Mouse (Mus musculus): ENCODE results near the gene Ppa2. TPM values are rescaled to one million over a fixed set of nuclear protein-coding genes. Genes with fewer than 3 reads are reported as not detected.

Ppa2 gene
- total and polyA plus RNA-seq, 2 experiments from 2014 or later = 34.4 to 91.0 TPM

- ATAC-seq (no peak), DNase-seq (no peak)
- Histone ChIP-seq H3K36me3 (ENCODE audit: insufficient read depth) (no peaks in the 10 kb centered on the region), H3K9ac (no peak overlapping the region), H3K27me3 (ENCODE audit: insufficient read depth, low read length) (no peaks in the 10 kb centered on the region), H3K9me3 (ENCODE audit: low read length) (no peaks in the 10 kb centered on the region), H3K4me3 (ENCODE audit: low read depth, low read length) (no peak overlapping the region), H3K4me1 (ENCODE audit: insufficient read depth) (no peaks in the 10 kb centered on the region), H3K4me2 (ENCODE audit: low read depth) (no peak overlapping the region), H3K27ac (ENCODE audit: low read depth, low read length) (no peak overlapping the region)
- TF ChIP-seq CTCF (IDR thresholded peaks at IDR 0.05; ENCODE audit: low read depth) = no peak
- 93% methylated on average over 4 of the region's 4 CpGs for WGBS
Measured at GRCm38 (mm10) chr3:133317845-133318244, 7.9 kb downstream of the Ppa2 start.

GRCm38 (mm10) chr3:133318596-133318995 is 8.7 kb downstream of the Ppa2 start:
- no peak for DNase-seq
- 90% methylated on average over 15 of the region's 15 CpGs for WGBS
- TF ChIP-seq CTCF (IDR thresholded peaks at IDR 0.05; ENCODE audit: low read depth) = no peak
- Histone ChIP-seq H3K4me3 (ENCODE audit: low read depth, low read length) (no peak overlapping the region), H3K27ac (ENCODE audit: low read depth, low read length) (no peak overlapping the region), H3K4me1 (ENCODE audit: insufficient read depth) (no peaks in the 10 kb centered on the region), H3K36me3 (ENCODE audit: insufficient read depth) (no peaks in the 10 kb centered on the region), H3K4me2 (ENCODE audit: low read depth) (no peak overlapping the region), H3K9ac (no peak overlapping the region), H3K27me3 (ENCODE audit: insufficient read depth, low read length) (no peaks in the 10 kb centered on the region), H3K9me3 (ENCODE audit: low read length) (no peaks in the 10 kb centered on the region)
- no peak for ATAC-seq

GRCm38 (mm10) chr3:133319795-133320194 is 9.9 kb downstream of the Ppa2 start:
- Histone ChIP-seq H3K4me1 (ENCODE audit: insufficient read depth) (no peaks in the 10 kb centered on the region), H3K36me3 (ENCODE audit: insufficient read depth) (no peaks in the 10 kb centered on the region), H3K27ac (ENCODE audit: low read depth, low read length) (no peak overlapping the region), H3K9ac (no peak overlapping the region), H3K4me2 (ENCODE audit: low read depth) (no peak overlapping the region), H3K9me3 (ENCODE audit: low read length) (no peaks in the 10 kb centered on the region), H3K27me3 (ENCODE audit: insufficient read depth, low read length) (no peaks in the 10 kb centered on the region), H3K4me3 (ENCODE audit: low read depth, low read length) (no peak overlapping the region)
- no peak for TF ChIP-seq CTCF (IDR thresholded peaks at IDR 0.05; ENCODE audit: low read depth)
- DNase-seq = no peak
- 77% methylated on average over 7 of the region's 7 CpGs for whole genome bisulfite sequencing
- no peak for ATAC-seq

- Histone ChIP-seq H3K4me2 (ENCODE audit: low read depth) (no peak overlapping the region), H3K9ac (no peak overlapping the region), H3K27ac (ENCODE audit: low read depth, low read length) (no peak overlapping the region), H3K9me3 (ENCODE audit: low read length) (no peaks in the 10 kb centered on the region), H3K27me3 (ENCODE audit: insufficient read depth, low read length) (no peaks in the 10 kb centered on the region), H3K36me3 (ENCODE audit: insufficient read depth) (no peaks in the 10 kb centered on the region), H3K4me3 (ENCODE audit: low read depth, low read length) (no peak overlapping the region), H3K4me1 (ENCODE audit: insufficient read depth) (no peaks in the 10 kb centered on the region)
- DNase-seq (no peak), ATAC-seq (no peak)
- WGBS = 94% methylated on average over 6 of the region's 6 CpGs
- no peak for TF ChIP-seq CTCF (IDR thresholded peaks at IDR 0.05; ENCODE audit: low read depth)
Measured at GRCm38 (mm10) chr3:133320313-133320712, 10.4 kb downstream of the Ppa2 start.

GRCm38 (mm10) chr3:133321928-133322327 is 12.0 kb downstream of the Ppa2 start:
- 90% methylated on average over 10 of the region's 10 CpGs for WGBS
- H3K36me3 ChIP-seq (ENCODE audit: insufficient read depth) = no peaks in the 10 kb centered on the region
- H3K4me3 ChIP-seq (ENCODE audit: low read depth, low read length) = no peak overlapping the region
- H3K4me1 ChIP-seq (ENCODE audit: insufficient read depth) = no peaks in the 10 kb centered on the region
- no peak for TF ChIP-seq CTCF (IDR thresholded peaks at IDR 0.05; ENCODE audit: low read depth)
- H3K9me3 ChIP-seq (ENCODE audit: low read length) = no peaks in the 10 kb centered on the region
- DNase-seq = no peak
- no peak overlapping the region for H3K9ac ChIP-seq
- H3K27ac ChIP-seq (ENCODE audit: low read depth, low read length) = no peak overlapping the region
- no peaks in the 10 kb centered on the region for H3K27me3 ChIP-seq (ENCODE audit: insufficient read depth, low read length)
- no peak overlapping the region for H3K4me2 ChIP-seq (ENCODE audit: low read depth)
- no peak for ATAC-seq

DNA sequence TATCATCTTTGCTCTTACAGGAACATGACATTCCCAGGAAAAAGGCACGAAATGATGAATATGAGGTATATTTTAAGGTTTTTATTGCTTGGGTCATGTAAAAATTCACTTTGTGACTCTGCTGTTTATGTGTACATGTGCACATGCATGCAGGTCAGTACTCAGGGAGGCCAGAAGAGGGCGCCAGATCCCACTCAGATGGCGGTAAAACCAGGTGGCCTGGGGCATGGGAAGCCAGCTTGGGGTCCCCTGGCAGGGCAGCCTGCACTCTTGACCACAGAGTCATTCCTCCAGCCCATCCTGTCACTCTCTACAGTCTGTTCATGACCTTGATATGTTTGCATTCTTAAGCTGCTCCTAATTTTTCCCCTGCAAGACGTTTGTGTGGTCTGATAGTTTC is 12.6 kb downstream of the Ppa2 start:
- Histone ChIP-seq H3K27ac (ENCODE audit: low read depth, low read length) (no peak overlapping the region), H3K36me3 (ENCODE audit: insufficient read depth) (0 out of 2 replicates have a peak, but pooled peaks cover 4% of the 10 kb centered on the region), H3K9ac (no peak overlapping the region), H3K4me2 (ENCODE audit: low read depth) (no peak overlapping the region), H3K9me3 (ENCODE audit: low read length) (no peaks in the 10 kb centered on the region), H3K4me3 (ENCODE audit: low read depth, low read length) (no peak overlapping the region), H3K27me3 (ENCODE audit: insufficient read depth, low read length) (no peaks in the 10 kb centered on the region), H3K4me1 (ENCODE audit: insufficient read depth) (no peaks in the 10 kb centered on the region)
- no peak for DNase-seq
- ATAC-seq = no peak
- peak; percentile 47 for TF ChIP-seq CTCF (IDR thresholded peaks at IDR 0.05; ENCODE audit: low read depth)
- WGBS = 82% methylated on average over 4 of the region's 4 CpGs

GRCm38 (mm10) chr3:133325135-133325534 is 15.2 kb downstream of the Ppa2 start:
- Histone ChIP-seq H3K4me1 (ENCODE audit: insufficient read depth) (no peaks in the 10 kb centered on the region), H3K9ac (no peak overlapping the region), H3K27me3 (ENCODE audit: insufficient read depth, low read length) (no peaks in the 10 kb centered on the region), H3K4me2 (ENCODE audit: low read depth) (no peak overlapping the region), H3K9me3 (ENCODE audit: low read length) (no peaks in the 10 kb centered on the region), H3K27ac (ENCODE audit: low read depth, low read length) (no peak overlapping the region), H3K4me3 (ENCODE audit: low read depth, low read length) (no peak overlapping the region), H3K36me3 (ENCODE audit: insufficient read depth) (0 out of 2 replicates have a peak, but pooled peaks cover 5% of the 10 kb centered on the region)
- TF ChIP-seq CTCF (IDR thresholded peaks at IDR 0.05; ENCODE audit: low read depth) = no peak
- WGBS = 49% methylated on average over 5 of the region's 5 CpGs
- no peak for DNase-seq
- no peak for ATAC-seq
